Mouse (Mus musculus): ENCODE measurements at regions not wholly inside any gene's neighbourhood (a gene's known extent, or its start where the extent isn't known, plus 50 kb on each side); places are given as distances from the start of the nearest gene placed in this dataset.

GRCm38 (mm10) chr10:111073851-111074430 lies 64.0 kb upstream of the Zdhhc17 start:
- no peak for DNase-seq

DNA sequence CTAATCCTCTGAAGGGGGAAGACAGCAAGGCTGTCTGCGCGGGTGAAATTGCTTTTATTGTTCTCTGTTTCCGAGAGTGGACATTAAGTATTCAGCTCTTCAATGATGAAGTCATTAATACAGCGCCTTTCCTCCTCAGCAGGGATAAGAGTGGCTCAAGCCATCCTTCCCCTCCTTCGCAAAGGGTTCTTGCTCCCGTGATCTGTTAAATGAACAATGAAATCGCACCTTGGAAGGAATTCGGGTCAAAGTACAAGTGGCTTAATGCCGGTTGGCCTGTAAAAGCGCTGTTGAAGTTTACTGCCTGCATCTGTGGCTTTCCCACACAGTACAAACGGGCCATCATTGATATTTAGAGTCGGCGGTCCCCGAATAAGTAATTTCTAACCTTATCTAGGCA lies 63.3 kb upstream of the Zdhhc17 start:
- no peak for DNase-seq

GRCm38 (mm10) chr10:111072554-111072909 lies 62.6 kb upstream of the Zdhhc17 start:
- no peak for DNase-seq

DNA sequence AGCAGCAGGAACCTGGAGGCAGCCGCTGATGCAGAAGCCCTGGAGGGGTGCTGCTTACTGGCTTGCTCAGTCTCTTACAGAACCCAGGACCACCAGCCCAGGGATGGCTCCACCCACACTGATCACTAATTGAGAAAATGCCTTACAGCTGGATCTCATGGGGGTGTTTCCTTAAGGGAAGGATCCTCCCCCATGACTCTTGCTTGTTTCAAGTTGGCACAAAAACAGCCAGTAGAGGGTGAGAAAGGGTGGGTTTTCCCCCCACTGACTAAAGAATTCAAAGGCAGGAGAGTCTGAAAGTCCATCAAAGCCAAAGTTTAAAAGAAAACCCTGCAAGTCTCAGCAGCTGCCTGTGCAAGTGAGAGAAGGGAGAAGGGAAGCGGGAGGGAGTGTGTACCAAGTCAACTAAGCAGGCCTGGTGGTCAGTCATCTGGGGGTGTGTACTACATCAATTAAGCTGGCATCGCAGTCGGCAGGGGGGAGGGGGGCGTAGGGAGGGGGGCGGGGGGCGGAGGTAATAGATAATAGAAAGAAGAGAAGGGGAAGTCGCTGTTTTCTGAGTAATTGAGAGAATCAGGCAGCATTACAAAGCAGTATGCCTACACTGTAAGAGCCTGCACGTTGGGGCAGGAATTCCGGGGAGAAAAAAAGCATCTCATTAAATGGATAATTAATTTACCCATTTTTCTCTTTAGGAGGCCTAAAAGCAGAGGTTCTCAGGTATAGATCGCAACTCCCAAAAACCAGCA lies 62.0 kb upstream of the Zdhhc17 start:
- no peak for DNase-seq

- DNase-seq, result no peak
Measured at GRCm38 (mm10) chr10:111066146-111066545, 56.2 kb upstream of the Zdhhc17 start.

- DNase-seq, result no peak
Measured at GRCm38 (mm10) chr10:111060626-111061025, 50.7 kb upstream of the Zdhhc17 start.
